8 mouse cellular contexts compared by ENCODE assay signal in genomic region chr10:68146842-68147241, GRCm38 (mm10).
DNase-seq lines count a peak whose midpoint lies in the region; ATAC-seq and TF ChIP-seq lines count a peak whose summit lies in the region.

No protein-coding gene starts in this region.

- H3K36me3 ChIP-seq in lung, embryonic 14.5 days (ENCODE audit: insufficient read depth): no peaks in the 10 kb centered on the region

- peak overlapping the region; percentile 99 for H3K27ac ChIP-seq in embryonic fibroblast, embryonic 13.5 days (ENCODE audit: insufficient read depth, low read length)
- H3K27ac ChIP-seq in lung, embryonic 14.5 days (ENCODE audit: low read depth): peak overlapping the region; percentile 2; the same call in 1 of the 2 replicates

- no peak overlapping the region for H3K4me3 ChIP-seq in embryonic fibroblast, embryonic 13.5 days (ENCODE audit: insufficient read depth, low read length)
- no peak overlapping the region for H3K4me3 ChIP-seq in lung, embryonic 14.5 days (ENCODE audit: low read depth, low read length)

- peak; percentile 80 for DNase-seq in gastrocnemius, adult 18-20 months (ENCODE audit: low spot score)
- no peak for DNase-seq in gastrocnemius, postnatal 25 days
- DNase-seq in B cell, adult 2 months: peak; percentile 67 to 73
- DNase-seq in brain, embryonic 14.5 days (ENCODE audit: low read depth): peak; percentile 85
- DNase-seq in kidney, adult 8-10 months: peak; percentile 74
- DNase-seq in lung, embryonic 14.5 days: peak; percentile 90
- peak; percentile 54 to 70 for DNase-seq in spleen, postnatal 4 days (ENCODE audit: low spot score in 2 of 2)

- no peak for ATAC-seq in lung, embryonic 14.5 days (ENCODE audit: insufficient read depth)

- no peak for TF ChIP-seq POLR2A in brain, embryonic 14.5 days (IDR thresholded peaks at IDR 0.05; ENCODE audit: borderline replicate concordance, extremely low read depth, insufficient read depth, insufficient read length, poor library complexity, severe bottlenecking)
- no peak for TF ChIP-seq POLR2A in embryonic fibroblast, embryonic 13.5 days (IDR thresholded peaks at IDR 0.05; ENCODE audit: low read depth, low read length)

- 7% methylated on average over 5 of the region's 5 CpGs for WGBS in lung, embryonic 14.5 days

- no peaks in the 10 kb centered on the region for H3K27me3 ChIP-seq in lung, embryonic 14.5 days (ENCODE audit: insufficient read depth, low read length)

- H3K4me2 ChIP-seq in lung, embryonic 14.5 days: no peak overlapping the region

- no peak overlapping the region for H3K9ac ChIP-seq in lung, embryonic 14.5 days

- H3K9me3 ChIP-seq in lung, embryonic 14.5 days (ENCODE audit: low read depth, low read length): no peaks in the 10 kb centered on the region

- peak; percentile 47; the same call in 1 of the 2 replicates for TF ChIP-seq CTCF in brain, embryonic 14.5 days (IDR thresholded peaks at IDR 0.05; ENCODE audit: borderline replicate concordance, extremely low read depth, insufficient read depth, insufficient read length)
- no peak for TF ChIP-seq CTCF in embryonic fibroblast, embryonic 13.5 days (IDR thresholded peaks at IDR 0.05; ENCODE audit: borderline replicate concordance, insufficient read depth, low read length)
- peak; percentile 84 for TF ChIP-seq CTCF in lung, embryonic 14.5 days (IDR thresholded peaks at IDR 0.05; ENCODE audit: low read depth)

- H3K4me1 ChIP-seq in embryonic fibroblast, embryonic 13.5 days (ENCODE audit: control insufficient read depth, insufficient read depth, low read length): peaks cover 26% of the 10 kb centered on the region
- peaks cover 7% of the 10 kb centered on the region; the same call in 1 of the 2 replicates for H3K4me1 ChIP-seq in lung, embryonic 14.5 days (ENCODE audit: insufficient read depth)
